Mouse (Mus musculus) stomach, postnatal 0 days (tissue): ENCODE results near the gene Cmbl. TPM values are rescaled to one million over a fixed set of nuclear protein-coding genes. Genes with fewer than 3 reads are reported as not detected.
A peak's percentile ranks its signal among the peaks of the same experiment; 100 is the strongest.

Source experiments
- ATAC-seq: fragments of 200-750 bp; cut with Nextera tagmentation; 2 replicates; pipeline ENCODE4 v1.8.0; 2017; ENCODE audit not compliant: low FRiP score, low TSS enrichment
- DNase-seq: peaks from one replicate; pipeline ENCODE4 v3.0.0-alpha.2; 2016; ENCODE audit warnings: low spot score
- H3K27ac ChIP-seq: fragments of 300-500 bp; sonication (generic); replicated peaks from 2 replicates; pipeline ENCODE4 v1.5.1; 2014; ENCODE audit warnings: mild to moderate bottlenecking, control low read depth
- H3K27me3 ChIP-seq: fragments of 300-500 bp; sonication (generic); 2 replicates; pipeline ENCODE4 v1.6.1; 2014; ENCODE audit warnings: low read length; ENCODE audit not compliant: control insufficient read depth, insufficient read depth
- H3K36me3 ChIP-seq: fragments of 300-500 bp; sonication (generic); 2 replicates; pipeline ENCODE4 v1.6.1; 2014; ENCODE audit warnings: low read length, mixed read lengths; ENCODE audit not compliant: control insufficient read depth, insufficient read depth
- H3K4me1 ChIP-seq: fragments of 300-500 bp; sonication (generic); replicated peaks from 2 replicates; pipeline ENCODE4 v1.6.1; 2014; ENCODE audit warnings: antibody characterized with exemption; ENCODE audit not compliant: control insufficient read depth, insufficient read depth
- H3K4me2 ChIP-seq: fragments of 300-500 bp; sonication (generic); replicated peaks from 2 replicates; pipeline ENCODE4 v1.6.1; 2014; ENCODE audit warnings: low read depth, mild to moderate bottlenecking, control low read depth, moderate library complexity
- H3K4me3 ChIP-seq: fragments of 300-500 bp; sonication (generic); 2 replicates; pipeline ENCODE4 v1.5.1; 2014; ENCODE audit warnings: low read depth, low read length, control low read depth
- H3K9ac ChIP-seq: fragments of 300-500 bp; sonication (generic); 2 replicates; pipeline ENCODE4 v1.6.1; 2014; ENCODE audit warnings: mild to moderate bottlenecking, low read length, control low read depth, mixed read lengths
- H3K9me3 ChIP-seq: fragments of 300-500 bp; sonication (generic); 2 replicates; pipeline ENCODE4 v1.6.1; 2016; ENCODE audit warnings: low read length; ENCODE audit not compliant: control insufficient read depth
- CTCF ChIP-seq: IDR thresholded peaks from 2 replicates; pipeline ENCODE4 v1.5.1; 2016; ENCODE audit warnings: antibody characterized with exemption, low read depth, mild to moderate bottlenecking, moderate library complexity
- EP300 ChIP-seq: optimal IDR thresholded peaks from 2 replicates; pipeline ENCODE3; 2016; ENCODE audit warnings: antibody characterized with exemption
- WGBS: fragments of 180-500 bp; shearing (Covaris S2); extraction: QIAGEN DNeasy Blood & Tissue Kit; methylation state at CpG from one replicate; pipeline ENCODE4 v1.1.7; 2014; 5-methylcytosine and 5-hydroxymethylcytosine counted together
- polyA plus RNA-seq: library from polyadenylated mRNA; unstranded; fragments of >200 nt; fragmentation: Nextera tagmentation; extraction: Ambion mirVana; gene quantifications from 2 replicates; pipeline ENCODE4 v1.2.1, GENCODE M21; 2015

Gene Cmbl
- polyA plus RNA-seq, 1 experiment from 2014 or later: 37.8 TPM

- DNase-seq: no peak
- H3K36me3 ChIP-seq: no peaks in the 10 kb centered on the region
- H3K27ac ChIP-seq: no peak overlapping the region
- H3K4me1 ChIP-seq: peaks cover 3% of the 10 kb centered on the region; the same call in 1 of the 2 replicates
- WGBS: 14% methylated on average over 6 of the region's 6 CpGs
- no peaks in the 10 kb centered on the region for H3K27me3 ChIP-seq
- H3K4me2 ChIP-seq: peak overlapping the region; percentile 75
- ATAC-seq: no peak
- H3K4me3 ChIP-seq: peak overlapping the region; percentile 86
- 0 out of 2 replicates have a peak overlapping the region, but pooled peaks have one; percentile 31 for H3K9ac ChIP-seq
- TF ChIP-seq EP300: no peak
- TF ChIP-seq CTCF: no peak
- H3K9me3 ChIP-seq: no peaks in the 10 kb centered on the region
Measured at GRCm38 (mm10) chr15:31529103-31529502, 36.1 kb upstream of the Cmbl start.

- TF ChIP-seq CTCF: no peak
- TF ChIP-seq EP300: no peak
- H3K9ac ChIP-seq: peak overlapping the region; percentile 93
- H3K4me1 ChIP-seq: peaks cover 3% of the 10 kb centered on the region; the same call in 1 of the 2 replicates
- peak overlapping the region; percentile 75 for H3K4me2 ChIP-seq
- ATAC-seq (peak; percentile 59), DNase-seq (peak; percentile 64)
- H3K27me3 ChIP-seq: no peaks in the 10 kb centered on the region
- peak overlapping the region; percentile 86 for H3K4me3 ChIP-seq
- WGBS: under 1% methylated on average over 51 of the region's 56 CpGs
- H3K36me3 ChIP-seq: no peaks in the 10 kb centered on the region
- no peaks in the 10 kb centered on the region for H3K9me3 ChIP-seq
- peak overlapping the region; percentile 97 for H3K27ac ChIP-seq
Measured at GRCm38 (mm10) chr15:31529811-31530658, 35.2 kb upstream of the Cmbl start.

- Histone ChIP-seq H3K4me2 (peak within 1 kb of the TSS; percentile 75), H3K9me3 (no peaks in the 10 kb centered on the region), H3K4me1 (peaks cover 3% of the 10 kb centered on the region; the same call in 1 of the 2 replicates), H3K4me3 (peak within 1 kb of the TSS; percentile 86), H3K36me3 (no peaks in the 10 kb centered on the region), H3K27me3 (no peaks in the 10 kb centered on the region), H3K27ac (peak within 1 kb of the TSS; percentile 97), H3K9ac (peak within 1 kb of the TSS; percentile 93)
- DNase-seq (peak; percentile 92), ATAC-seq (peak; percentile 93)
- WGBS: under 1% methylated on average over 50 of the region's 132 CpGs
- TF ChIP-seq EP300 (no peak), CTCF (no peak)
Measured at GRCm38 (mm10) chr15:31530659-31531445, 34.3 kb upstream of the Cmbl start, which contains the start of gene March6. Gene March6 (minus strand): TSS chr15:31531053.

- ATAC-seq (no peak), DNase-seq (no peak)
- peaks cover 6% of the 10 kb centered on the region; the same call in 1 of the 2 replicates for H3K4me1 ChIP-seq
- H3K27ac ChIP-seq: peak overlapping the region; percentile 97
- no peaks in the 10 kb centered on the region for H3K27me3 ChIP-seq
- H3K4me3 ChIP-seq: peak overlapping the region; percentile 86
- TF ChIP-seq CTCF (no peak), EP300 (no peak)
- peak overlapping the region; percentile 93 for H3K9ac ChIP-seq
- no peaks in the 10 kb centered on the region for H3K9me3 ChIP-seq
- 18% methylated on average over 16 of the region's 16 CpGs for WGBS
- peak overlapping the region; percentile 72 for H3K4me2 ChIP-seq
- no peaks in the 10 kb centered on the region for H3K36me3 ChIP-seq
Measured at GRCm38 (mm10) chr15:31531446-31532330, 33.5 kb upstream of the Cmbl start.

GRCm38 (mm10) chr15:31532331-31533021, 32.7 kb upstream of the Cmbl start:
- ATAC-seq: no peak

More at GRCm38 (mm10) chr15:31532331-31533021, 32.7 kb upstream of the Cmbl start:
- no peak overlapping the region for H3K4me2 ChIP-seq
- H3K9ac ChIP-seq: no peak overlapping the region
- no peaks in the 10 kb centered on the region for H3K27me3 ChIP-seq
- no peak overlapping the region for H3K4me3 ChIP-seq
- H3K9me3 ChIP-seq: no peaks in the 10 kb centered on the region
- peaks cover 6% of the 10 kb centered on the region; the same call in 1 of the 2 replicates for H3K4me1 ChIP-seq
- no peak for DNase-seq
- no peaks in the 10 kb centered on the region for H3K36me3 ChIP-seq
- WGBS: 100% methylated on average over 2 of the region's 2 CpGs
- H3K27ac ChIP-seq: no peak overlapping the region
- no peak for TF ChIP-seq CTCF
- no peak for TF ChIP-seq EP300
